Mouse (Mus musculus) granulocyte monocyte progenitor cell, adult 5-6 weeks (primary cell): ENCODE data around the gene Foxred2. TPM values are rescaled to one million over a fixed set of nuclear protein-coding genes. Genes with fewer than 3 reads are reported as not detected.

ENCODE experiments used
- total RNA-seq, 2 experiments: library from RNA; stranded (forward) in 1 of 2; stranded (reverse) in 1 of 2; fragments of 200-712, 200-1000 nt in 1 of 2; fragments of >200 nt in 1 of 2; fragmentation: Nextera tagmentation in 1 of 2; gene quantifications; 2 replicates each; pipeline ENCODE4 v1.2.3; 2014 to 2017

Gene Foxred2
- total RNA-seq, 2 experiments from 2014 or later, result 10.1 to 18.5 TPM

Other genes with a start within 250 kb of the Foxred2 start
- gene Apol9b, start 227.7 kb downstream of the Foxred2 start, total RNA-seq (2014; fragmentation: Nextera tagmentation), result not detected in 2 replicates
- not detected in 2 replicates for gene Apol9b, start 227.7 kb downstream of the Foxred2 start, total RNA-seq (2017)
- gene Apol8, start 199.7 kb downstream of the Foxred2 start, total RNA-seq (2014; fragmentation: Nextera tagmentation), result not detected in 2 replicates
- gene Apol8, start 199.7 kb downstream of the Foxred2 start, total RNA-seq (2017), result 0.04 TPM in 1 of 2 replicates, not detected in the other
- gene Myh9, start 114.5 kb downstream of the Foxred2 start, total RNA-seq (2014; fragmentation: Nextera tagmentation), result 199 and 315 TPM in 2 replicates
- 285 and 305 TPM in 2 replicates for gene Myh9, start 114.5 kb downstream of the Foxred2 start, total RNA-seq (2017)
- gene Txn2, start 27.7 kb downstream of the Foxred2 start, total RNA-seq (2014; fragmentation: Nextera tagmentation), result 214 and 226 TPM in 2 replicates
- 65.7 and 89.0 TPM in 2 replicates for gene Txn2, start 27.7 kb downstream of the Foxred2 start, total RNA-seq (2017)
- 190 and 212 TPM in 2 replicates for gene Eif3d, start 14.1 kb upstream of the Foxred2 start, total RNA-seq (2014; fragmentation: Nextera tagmentation)
- gene Eif3d, start 14.1 kb upstream of the Foxred2 start, total RNA-seq (2017), result 219 and 227 TPM in 2 replicates
- gene Cacng2, start 163.3 kb upstream of the Foxred2 start, total RNA-seq (2014; fragmentation: Nextera tagmentation), result not detected in 2 replicates
- gene Cacng2, start 163.3 kb upstream of the Foxred2 start, total RNA-seq (2017), result not detected in 2 replicates
- 53.3 and 75.4 TPM in 2 replicates for gene Ift27, start 217.4 kb upstream of the Foxred2 start, total RNA-seq (2014; fragmentation: Nextera tagmentation)
- 10.8 and 16.3 TPM in 2 replicates for gene Ift27, start 217.4 kb upstream of the Foxred2 start, total RNA-seq (2017)
- gene Pvalb, start 249.7 kb upstream of the Foxred2 start, total RNA-seq (2014; fragmentation: Nextera tagmentation), result not detected in 2 replicates
- not detected in 2 replicates for gene Pvalb, start 249.7 kb upstream of the Foxred2 start, total RNA-seq (2017)